8 mouse cellular contexts compared by ENCODE assay signal in the genomic region with DNA sequence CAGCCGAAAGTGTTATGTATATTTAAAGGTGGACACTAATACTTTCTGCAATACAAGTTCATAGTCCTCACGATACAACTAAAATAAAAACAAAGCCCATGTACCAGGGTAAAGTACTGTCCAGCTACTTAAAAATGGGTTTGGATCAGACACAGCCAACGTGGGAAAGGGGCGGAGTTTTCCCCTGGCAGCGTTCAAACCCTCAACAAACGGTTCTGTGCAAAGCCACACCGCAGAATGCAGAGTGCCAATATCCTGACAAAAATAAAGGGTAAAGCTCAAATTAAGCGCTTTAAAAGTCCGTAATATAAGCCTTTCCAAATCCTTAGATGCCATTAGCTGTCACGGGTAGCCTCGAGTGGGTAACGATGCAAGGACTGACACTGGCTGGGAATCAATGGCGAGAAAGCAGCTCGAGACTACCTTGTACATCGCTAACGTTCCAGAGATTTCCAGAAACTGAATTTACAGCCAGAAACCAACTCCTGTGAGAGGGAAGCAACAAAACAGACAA.
DNase-seq lines count a peak whose midpoint lies in the region; ATAC-seq and TF ChIP-seq lines count a peak whose summit lies in the region.

No protein-coding gene starts in this region.

- H3K36me3 ChIP-seq in forebrain, embryonic 10.5 days (replicated peaks), result no peaks in the 10 kb centered on the region
- H3K36me3 ChIP-seq in hindbrain, postnatal 0 days (ENCODE audit: insufficient read depth, low read length), result no peaks in the 10 kb centered on the region
- H3K36me3 ChIP-seq in liver, embryonic 16.5 days (ENCODE audit: control insufficient read depth, insufficient read depth), result no peaks in the 10 kb centered on the region
- H3K36me3 ChIP-seq in neural tube, embryonic 14.5 days (ENCODE audit: control insufficient read depth, insufficient read depth, low read length), result no peaks in the 10 kb centered on the region

- WGBS in forebrain, embryonic 10.5 days, result 14% methylated on average over 16 of the region's 16 CpGs
- 6% methylated on average over 16 of the region's 16 CpGs for WGBS in hindbrain, postnatal 0 days
- WGBS in liver, embryonic 16.5 days (ENCODE audit: insufficient replicate concordance), result 4% methylated on average over 16 of the region's 16 CpGs
- 8% methylated on average over 16 of the region's 16 CpGs for WGBS in neural tube, embryonic 14.5 days

- H3K9me3 ChIP-seq in forebrain, embryonic 10.5 days, result no peaks in the 10 kb centered on the region
- no peaks in the 10 kb centered on the region for H3K9me3 ChIP-seq in hindbrain, postnatal 0 days (ENCODE audit: low read length)
- no peaks in the 10 kb centered on the region for H3K9me3 ChIP-seq in liver, embryonic 16.5 days (replicated peaks; ENCODE audit: control insufficient read depth, low read length)
- H3K9me3 ChIP-seq in neural tube, embryonic 14.5 days (ENCODE audit: control insufficient read depth, low read length), result no peaks in the 10 kb centered on the region

- TF ChIP-seq CTCF in hindbrain, postnatal 0 days (IDR thresholded peaks at IDR 0.05; ENCODE audit: low read depth), result no peak

- intact Hi-C loops in left cerebral cortex, postnatal 4 days (cut with DNase I), result loop anchor here (2.0 to 10.0 kb wide), 3 partner anchors 133 to 693 kb away; partner anchors contain the start of gene Stard13

- peak overlapping the region; percentile 96 for H3K27ac ChIP-seq in forebrain, embryonic 10.5 days
- peak overlapping the region; percentile 98 for H3K27ac ChIP-seq in hindbrain, postnatal 0 days
- H3K27ac ChIP-seq in liver, embryonic 16.5 days (ENCODE audit: low read length), result peak overlapping the region; percentile 88
- peak overlapping the region; percentile 97 for H3K27ac ChIP-seq in neural tube, embryonic 14.5 days (ENCODE audit: low read depth, low read length)

- H3K4me2 ChIP-seq in hindbrain, postnatal 0 days (ENCODE audit: low read depth, low read length), result peak overlapping the region; percentile 72
- H3K4me2 ChIP-seq in liver, embryonic 16.5 days (ENCODE audit: low read depth, low read length), result peak overlapping the region; percentile 98
- peak overlapping the region; percentile 58 for H3K4me2 ChIP-seq in neural tube, embryonic 14.5 days (ENCODE audit: low read depth, low read length)

- peak overlapping the region; percentile 60 for H3K4me3 ChIP-seq in forebrain, embryonic 10.5 days
- peak overlapping the region; percentile 52 for H3K4me3 ChIP-seq in hindbrain, postnatal 0 days (ENCODE audit: low read length)
- peak overlapping the region; percentile 72 for H3K4me3 ChIP-seq in liver, embryonic 16.5 days (ENCODE audit: low read depth, low read length)
- peak overlapping the region; percentile 40 for H3K4me3 ChIP-seq in neural tube, embryonic 14.5 days (ENCODE audit: low read depth, low read length)

- H3K27me3 ChIP-seq in forebrain, embryonic 10.5 days (ENCODE audit: poor library complexity, severe bottlenecking), result no peaks in the 10 kb centered on the region
- H3K27me3 ChIP-seq in hindbrain, postnatal 0 days (ENCODE audit: insufficient read depth, low read length), result no peaks in the 10 kb centered on the region
- H3K27me3 ChIP-seq in liver, embryonic 16.5 days (ENCODE audit: control insufficient read depth, insufficient read depth, low read depth, low read length), result no peaks in the 10 kb centered on the region
- H3K27me3 ChIP-seq in neural tube, embryonic 14.5 days (ENCODE audit: control insufficient read depth, insufficient read depth, low read length), result no peaks in the 10 kb centered on the region

- peak; percentile 14; the same call in 1 of the 2 replicates for ATAC-seq in hindbrain, postnatal 0 days
- no peak for ATAC-seq in liver, embryonic 16.5 days (ENCODE audit: low read depth)
- peak; percentile 42 for ATAC-seq in neural tube, embryonic 14.5 days (ENCODE audit: low read depth)

- peak overlapping the region; percentile 73 for H3K9ac ChIP-seq in hindbrain, postnatal 0 days (replicated peaks; ENCODE audit: low read length)
- peak overlapping the region; percentile 62 for H3K9ac ChIP-seq in liver, embryonic 16.5 days (ENCODE audit: low read depth, low read length)
- peak overlapping the region; percentile 52 for H3K9ac ChIP-seq in neural tube, embryonic 14.5 days (replicated peaks; ENCODE audit: low read depth, low read length)

- H3K4me1 ChIP-seq in forebrain, embryonic 10.5 days, result peaks cover 20% of the 10 kb centered on the region
- H3K4me1 ChIP-seq in hindbrain, postnatal 0 days (ENCODE audit: insufficient read depth, low read length), result no peaks in the 10 kb centered on the region; the same call in 1 of the 2 replicates
- peaks cover 12% of the 10 kb centered on the region for H3K4me1 ChIP-seq in liver, embryonic 16.5 days (ENCODE audit: control insufficient read depth, low read depth, low read length)
- H3K4me1 ChIP-seq in neural tube, embryonic 14.5 days (ENCODE audit: control insufficient read depth, insufficient read depth, low read length), result peaks cover 12% of the 10 kb centered on the region; the same call in 1 of the 2 replicates

- peak; percentile 52 for DNase-seq in left cerebral cortex, postnatal 4 days
- no peak for DNase-seq in left cerebral cortex, adult 8-10 months (ENCODE audit: low spot score in 2 of 2)
- peak; percentile 67 for DNase-seq in adrenal gland, postnatal 14 days
- no peak for DNase-seq in forebrain, embryonic 10.5 days (ENCODE audit: extremely low spot score, low spot score)
- DNase-seq in hindbrain, postnatal 0 days (ENCODE audit: low spot score), result peak; percentile 76
- no peak for DNase-seq in frontal cortex, postnatal 36 days (ENCODE audit: low spot score in 2 of 2)

Comparison
In these comparisons a context has a peak if more than half of its experiments do, and no peak if none do; other contexts are left out.
1. DNase-seq: peak in left cerebral cortex, postnatal 4 days (single experiment), adrenal gland, postnatal 14 days (single experiment) and hindbrain, postnatal 0 days (single experiment); none in left cerebral cortex, adult 8-10 months (0 of 2), forebrain, embryonic 10.5 days (single experiment) and frontal cortex, postnatal 36 days (0 of 2).
2. Peak in every context shown above with its lines, with median percentiles within 50 percentile points of each other: H3K27ac ChIP-seq, H3K4me3 ChIP-seq, H3K4me2 ChIP-seq and H3K9ac ChIP-seq.